Mouse (Mus musculus): Measurements from ENCODE around the gene Rab1b. TPM values are rescaled to one million over a fixed set of nuclear protein-coding genes. Genes with fewer than 3 reads are reported as not detected.
"Not testable (repeated sequence)": the region's sequence is repeated elsewhere in the genome, so short reads cannot be mapped to it uniquely, and the experiment has no call there.

Gene Rab1b
- 100 to 1,000 TPM; 162 to 163 TPM for total RNA-seq (2021)

DNA sequence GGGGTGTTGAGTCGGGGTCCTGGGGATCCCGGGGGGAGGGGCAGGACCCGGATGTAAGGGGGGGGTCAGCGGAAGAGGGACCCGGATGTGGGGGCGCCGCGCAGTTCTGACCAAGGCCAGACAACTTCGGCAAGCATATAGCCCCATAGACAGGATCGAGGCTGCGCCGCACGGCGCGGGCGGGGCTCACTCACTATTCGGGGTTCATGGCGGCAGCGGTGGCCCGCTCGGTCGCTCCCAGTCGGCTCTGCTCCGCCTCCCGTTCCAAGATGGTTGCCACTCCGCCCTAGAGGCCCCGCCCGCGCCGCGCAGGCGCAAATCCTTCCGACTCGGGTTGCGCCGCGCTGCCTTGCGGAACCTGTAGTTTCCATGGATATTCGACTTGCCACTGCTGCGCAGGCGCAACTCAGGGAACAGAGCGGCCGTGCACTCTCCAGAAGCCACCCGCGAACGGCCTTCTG lies at the start of gene Rab1b:
TSS of gene Rab1b (minus strand) at position 342 of the 461 bp plus-strand sequence.
- DNase-seq: peak; percentile 99

GRCm38 (mm10) chr19:5152261-5152660 lies 45.4 kb upstream of the Rab1b start:
- DNase-seq: no peak

- no peak for DNase-seq
Measured at GRCm38 (mm10) chr19:5151741-5152140, 44.9 kb upstream of the Rab1b start.

DNA sequence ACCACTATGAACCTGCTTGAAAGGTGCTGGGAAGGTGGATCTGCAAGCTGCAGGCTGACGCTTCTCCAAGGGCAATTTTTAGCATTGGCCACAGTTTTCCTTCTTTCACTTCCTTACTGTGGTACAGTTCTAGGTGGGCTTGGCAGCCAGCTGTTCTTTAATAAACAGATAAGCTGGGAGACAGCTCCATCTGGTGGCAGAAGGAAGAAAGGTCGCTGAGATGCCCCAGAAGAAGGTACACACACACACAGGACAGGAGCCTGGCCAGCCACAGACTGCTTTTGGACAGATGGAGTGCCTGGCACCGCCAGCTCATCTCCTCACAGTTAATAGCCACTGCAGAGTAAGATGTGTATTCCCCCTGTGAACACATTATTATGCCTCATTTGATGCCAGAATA lies 44.5 kb upstream of the Rab1b start:
- peak; percentile 52 to 62 for DNase-seq

DNA sequence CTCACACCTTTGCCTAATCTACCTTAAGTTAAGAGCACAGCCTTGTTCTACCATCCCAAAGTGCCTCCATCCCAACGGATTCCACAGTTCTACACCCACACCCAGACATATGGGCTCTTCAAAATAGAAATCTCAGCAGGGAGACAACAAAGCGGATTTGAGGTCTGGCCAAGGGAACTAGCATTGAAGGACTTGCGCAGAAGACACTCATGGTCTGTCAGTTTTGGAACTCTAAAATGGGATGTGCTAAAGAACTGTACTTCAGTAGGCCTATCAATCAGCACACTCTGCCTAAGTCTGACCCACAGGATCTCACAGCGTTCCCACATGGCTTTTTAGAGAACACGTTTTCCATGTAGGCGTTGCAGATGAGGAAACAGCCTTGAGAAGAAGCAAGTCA lies 43.5 kb upstream of the Rab1b start:
- DNase-seq: peak; percentile 37 to 56

GRCm38 (mm10) chr19:5149041-5149440 lies 42.2 kb upstream of the Rab1b start:
- not testable (repeated sequence) for DNase-seq

- DNase-seq: peak in 1 of 2 experiments; percentile 41
Measured at GRCm38 (mm10) chr19:5139640-5140039, 32.8 kb upstream of the Rab1b start.

DNA sequence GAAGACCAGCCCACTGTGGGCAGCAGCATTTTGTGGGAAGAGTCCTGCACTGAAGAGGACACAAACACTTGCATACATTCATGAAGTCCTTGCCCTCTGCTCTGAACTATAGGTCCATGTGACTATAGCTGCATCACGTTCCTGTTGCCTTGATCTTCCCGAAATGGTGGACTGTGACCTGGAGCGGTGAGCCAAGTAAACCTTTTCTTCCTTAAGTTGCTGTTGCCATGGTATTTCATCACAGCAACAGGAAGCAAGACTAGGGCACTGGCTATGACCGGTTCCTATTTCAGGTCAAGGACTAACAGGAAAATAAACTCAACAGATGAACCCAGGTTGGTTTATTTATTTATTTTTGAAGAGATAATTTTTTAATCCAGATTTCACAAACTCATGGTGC lies 24.4 kb upstream of the Rab1b start:
- DNase-seq: no peak

DNA sequence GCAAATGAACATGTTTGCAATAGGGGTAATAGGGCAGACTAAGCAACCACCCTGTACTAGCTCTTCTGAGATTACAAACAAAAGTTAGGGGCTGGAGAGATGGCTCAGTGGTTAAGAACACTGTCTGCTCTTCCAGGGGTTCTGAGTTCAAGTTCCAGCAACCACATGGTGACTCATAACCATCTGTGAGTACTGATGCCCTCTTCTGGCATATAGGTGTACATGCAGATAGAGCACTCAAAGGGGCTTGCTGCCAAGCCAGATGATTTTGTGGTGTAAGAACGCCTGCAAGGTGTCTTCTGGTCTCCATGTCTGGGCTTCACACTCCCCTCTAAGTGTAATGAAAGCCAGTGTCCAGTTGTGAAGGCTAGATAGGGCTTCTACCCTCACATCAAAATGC lies 22.9 kb upstream of the Rab1b start:
- DNase-seq: no peak

DNA sequence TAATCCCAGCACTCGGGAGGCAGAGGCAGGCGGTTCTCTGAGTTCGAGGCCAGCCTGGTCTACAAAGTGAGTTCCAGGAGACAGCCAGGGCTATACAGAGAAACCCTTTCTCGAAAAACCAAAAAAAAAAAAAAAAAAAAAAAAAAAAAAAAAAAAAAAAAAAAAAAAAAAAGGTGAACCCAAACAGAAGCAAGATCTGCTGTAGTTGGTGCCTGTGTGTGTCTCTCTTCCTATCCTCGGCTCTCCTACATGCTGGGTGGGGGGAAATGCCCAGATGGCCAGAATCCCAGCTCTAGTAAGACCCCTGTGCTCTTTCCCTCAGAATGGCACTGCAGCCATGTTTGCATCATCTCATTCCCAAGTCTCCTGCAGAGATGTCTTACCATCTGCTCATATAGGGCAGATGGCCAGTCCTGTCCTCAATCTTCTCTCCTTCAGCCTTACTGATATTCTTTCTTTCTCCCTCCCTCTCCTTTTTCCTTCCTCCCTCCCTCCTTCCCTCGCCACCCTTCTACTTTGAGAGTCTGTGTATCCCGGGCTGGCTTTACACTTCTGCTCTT lies 17.3 kb upstream of the Rab1b start:
- no peak for DNase-seq

- DNase-seq: no peak
Measured at GRCm38 (mm10) chr19:5123241-5123640, 16.4 kb upstream of the Rab1b start.

DNA sequence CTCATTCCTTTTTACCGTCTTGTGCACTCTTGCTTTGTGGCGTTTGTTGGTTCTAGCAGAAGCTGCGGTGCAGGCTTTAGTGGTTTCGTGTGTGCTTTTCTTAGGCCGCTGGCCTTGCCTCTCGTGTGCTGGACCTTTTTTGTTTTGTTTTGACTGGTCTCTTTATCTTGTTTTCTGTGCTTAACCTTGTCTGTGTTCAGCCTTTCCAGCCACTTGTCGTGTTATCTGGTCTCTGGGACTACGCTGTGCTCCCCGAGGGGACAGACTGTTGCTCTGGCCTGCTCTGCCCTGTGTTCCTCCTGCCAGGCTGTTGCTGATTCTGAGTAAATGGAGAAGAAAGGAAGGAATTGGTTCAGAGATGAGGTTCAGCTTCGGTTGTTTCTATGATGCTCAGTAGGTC lies 15.6 kb upstream of the Rab1b start:
- DNase-seq: no peak

GRCm38 (mm10) chr19:5118384-5118698 lies 11.5 kb upstream of the Rab1b start, which contains the start of gene Klc2:
Gene Klc2, minus strand, starts transcription at chr19:5118560.
- no peak for DNase-seq

- peak; percentile 89 to 91 for DNase-seq
Measured at GRCm38 (mm10) chr19:5117494-5118383, 10.9 kb upstream of the Rab1b start.

DNA sequence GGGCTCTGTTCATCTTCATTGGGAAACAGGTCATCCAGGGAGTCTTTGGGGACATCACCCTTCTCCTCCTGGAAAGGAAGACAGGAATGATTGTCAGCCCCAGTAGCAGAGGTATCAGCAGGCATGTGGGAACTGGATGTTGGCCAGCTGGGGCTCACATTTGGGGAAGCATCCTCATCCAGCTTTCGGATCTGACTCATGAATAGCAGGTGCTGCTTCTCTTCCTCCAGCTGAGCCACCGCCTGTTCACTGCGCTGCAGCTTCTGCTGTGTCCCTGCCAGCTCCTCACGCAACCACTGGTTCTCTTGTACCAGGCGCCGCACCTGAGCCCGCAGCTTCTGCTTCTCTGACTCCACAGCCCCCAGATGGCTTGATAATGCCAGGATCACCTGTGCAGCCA lies 6.9 kb upstream of the Rab1b start:
- no peak for DNase-seq

DNA sequence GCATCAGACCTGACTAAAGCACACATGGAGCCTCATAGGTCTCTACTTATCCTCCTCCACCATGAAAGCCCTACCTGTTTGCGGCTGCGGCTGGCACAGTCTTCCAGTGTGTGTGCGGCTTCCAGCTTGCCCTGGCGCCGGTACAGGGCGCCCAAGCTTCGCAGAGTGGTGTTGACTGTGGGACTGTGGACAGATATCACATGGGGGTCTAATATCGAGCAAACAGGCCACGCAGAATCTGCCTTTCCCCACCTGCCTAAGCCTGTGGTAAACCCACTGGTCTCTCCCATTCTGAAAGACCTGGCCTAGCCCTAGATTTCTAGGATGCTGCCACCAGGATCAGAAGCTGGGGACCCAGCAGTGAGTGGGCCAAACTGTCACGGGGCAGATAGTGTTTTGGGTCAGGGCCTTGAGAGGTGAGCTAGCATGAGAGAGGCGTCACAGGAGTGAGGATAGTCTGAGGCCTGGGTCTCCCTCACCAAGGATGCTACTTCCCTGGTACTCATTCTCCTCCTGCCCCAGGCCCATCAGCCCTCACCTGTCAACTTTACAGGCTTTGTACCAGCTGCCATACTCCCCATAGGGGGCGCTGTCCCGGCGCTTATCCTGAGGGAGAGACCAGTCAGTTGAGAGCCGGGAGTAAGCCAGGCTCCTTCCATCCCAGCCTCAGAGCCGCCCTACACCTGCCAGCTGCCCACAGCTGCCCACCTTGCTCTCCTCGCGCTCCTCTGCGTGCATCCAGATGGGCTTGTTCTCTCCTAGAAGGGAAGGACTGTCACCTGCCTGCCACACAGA lies 3.0 kb upstream of the Rab1b start:
- DNase-seq: no peak

DNA sequence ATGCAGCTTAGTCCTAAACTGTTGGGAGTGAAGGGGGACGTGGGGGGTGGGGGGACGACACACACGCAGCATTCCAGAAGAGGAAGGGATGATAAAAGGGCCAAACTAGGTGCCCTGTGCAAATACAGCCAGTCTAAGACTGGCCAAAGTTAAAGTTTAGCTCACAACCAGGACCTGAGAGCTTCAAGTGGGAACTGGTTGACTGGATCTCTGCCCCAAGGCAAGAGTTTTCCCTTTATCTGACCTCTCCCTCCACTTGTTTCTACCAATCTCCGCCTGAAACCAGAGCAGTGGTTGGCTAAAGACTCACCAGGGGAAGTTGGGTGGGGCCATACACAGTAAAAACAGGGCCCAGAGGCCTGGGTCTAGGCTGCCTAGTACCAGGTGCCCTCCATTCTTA lies 1.8 kb upstream of the Rab1b start:
- no peak for DNase-seq

GRCm38 (mm10) chr19:5108271-5108575 lies 1.4 kb upstream of the Rab1b start:
- DNase-seq: peak in 1 of 2 experiments; percentile 28

DNA sequence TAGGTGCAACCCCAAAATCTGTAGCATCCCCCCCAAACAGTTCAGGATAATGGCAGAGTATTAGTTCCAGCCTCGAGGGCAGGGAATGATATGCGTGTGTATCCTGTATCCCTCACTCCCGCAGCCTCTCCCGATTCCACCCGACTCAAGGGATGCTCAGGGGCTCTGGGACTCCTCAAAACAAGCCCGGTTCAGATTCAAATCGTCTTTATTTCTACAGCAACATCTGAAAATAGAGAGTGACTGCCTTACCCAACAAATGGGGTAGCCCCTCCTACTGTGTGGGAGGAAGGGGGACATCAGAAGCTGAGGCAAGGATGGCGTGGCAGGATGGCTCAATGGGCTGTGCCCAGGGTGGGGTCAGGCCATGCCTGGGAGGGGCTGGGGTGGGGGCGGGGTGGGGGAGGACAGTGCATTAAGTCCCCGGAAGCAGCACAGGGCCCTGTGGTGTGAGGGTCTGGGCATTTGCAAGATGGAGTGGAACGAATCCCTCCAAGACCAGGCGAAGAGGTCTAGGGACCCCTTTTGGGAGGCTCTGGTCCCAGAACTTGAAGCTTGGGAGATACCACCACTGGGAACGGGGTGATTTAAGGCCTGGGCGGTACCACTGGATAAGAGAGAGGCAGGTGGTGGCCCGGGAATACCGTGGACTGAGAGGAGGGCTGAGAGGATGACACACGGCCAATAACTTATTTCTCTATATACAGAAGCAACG lies 841 bp upstream of the Rab1b start:
- no peak for DNase-seq

DNA sequence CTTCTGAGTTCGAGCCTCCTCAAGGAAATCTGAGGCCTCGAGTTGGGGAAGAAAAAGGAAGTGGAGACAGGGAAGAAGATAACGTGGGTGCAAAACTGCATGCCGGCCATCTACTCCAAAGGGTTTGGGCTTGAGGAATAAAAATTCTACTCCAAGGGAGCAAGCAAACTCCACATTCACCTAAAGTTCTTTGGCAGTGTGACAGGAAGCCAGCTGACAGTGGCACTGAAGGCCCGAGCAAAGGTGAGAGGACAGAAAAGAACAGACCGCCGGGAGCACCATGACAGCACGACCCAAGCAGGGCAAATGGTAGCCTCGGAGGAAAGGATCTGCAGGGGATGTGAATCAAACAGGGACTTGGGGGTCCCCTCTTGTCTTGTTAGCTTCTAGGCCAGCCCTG lies 798 bp downstream of the Rab1b start:
- no peak for DNase-seq

DNA sequence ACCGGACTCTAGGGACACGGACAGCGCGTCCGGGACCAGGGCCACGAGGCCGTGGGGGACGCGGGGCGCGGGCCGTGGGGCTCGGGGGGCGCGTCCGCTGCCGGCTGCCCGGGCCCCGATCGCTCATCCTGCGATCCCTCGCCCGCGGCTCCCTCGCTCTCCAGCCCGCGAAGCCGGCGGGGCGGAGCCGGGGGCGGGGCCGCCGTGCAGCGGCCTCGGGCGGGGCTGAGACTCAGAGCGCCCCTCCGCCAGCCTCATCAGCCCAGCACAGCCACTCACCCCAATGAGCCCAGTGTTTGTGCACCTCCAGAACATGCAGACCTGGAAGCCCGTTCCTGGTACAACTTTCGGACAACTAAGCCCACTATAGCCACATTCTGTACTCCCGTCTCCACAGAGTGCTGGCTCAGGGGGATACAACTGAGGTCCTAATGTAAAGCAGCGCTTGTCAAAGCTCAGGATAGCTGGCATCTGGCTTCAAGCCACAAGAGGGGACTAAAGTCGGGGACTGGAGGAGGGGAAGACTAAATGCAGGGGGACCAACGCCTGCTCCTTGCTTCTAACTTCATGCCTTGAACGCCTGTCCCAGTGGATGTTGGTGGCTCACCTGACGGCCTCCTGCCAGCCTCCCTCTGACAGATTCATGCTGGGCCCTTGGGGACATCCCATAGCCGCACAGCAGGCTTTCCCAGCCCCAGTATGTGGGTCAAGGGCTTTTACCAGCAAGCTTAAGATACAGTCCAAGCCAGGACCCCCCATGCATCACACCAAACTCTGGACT lies 8.3 kb downstream of the Rab1b start, which contains the start of gene Cnih2:
TSS of gene Cnih2 (minus strand) at position 159 of the 781 bp plus-strand sequence.
- peak; percentile 81 to 84 for DNase-seq
